Mouse (Mus musculus): Measurements from ENCODE around the gene Phospho1. TPM values are rescaled to one million over a fixed set of nuclear protein-coding genes. Genes with fewer than 3 reads are reported as not detected.

Phospho1 gene
- polyA plus RNA-seq, 1 experiment from 2014 or later = not detected

- peaks cover 27% of the 10 kb centered on the region for H3K4me1 ChIP-seq
- no peak overlapping the region for H3K4me3 ChIP-seq
- H3K27me3 ChIP-seq (ENCODE audit: poor library complexity, severe bottlenecking) = peaks cover 76% of the 10 kb centered on the region
- H3K27ac ChIP-seq = no peak overlapping the region
- WGBS = 74% methylated on average over 8 of the region's 8 CpGs
- no peaks in the 10 kb centered on the region for H3K36me3 ChIP-seq (replicated peaks)
- no peak for DNase-seq (ENCODE audit: extremely low spot score, low spot score)
- no peaks in the 10 kb centered on the region for H3K9me3 ChIP-seq
Observed at GRCm38 (mm10) chr11:95838999-95839868, 14.9 kb downstream of the Phospho1 start.

GRCm38 (mm10) chr11:95840694-95841497 lies 16.6 kb downstream of the Phospho1 start:
- 0 out of 2 replicates have a peak overlapping the region, but pooled peaks have one; percentile 56 for H3K27ac ChIP-seq
- H3K36me3 ChIP-seq (replicated peaks) = no peaks in the 10 kb centered on the region
- 72% methylated on average over 5 of the region's 5 CpGs for WGBS

GRCm38 (mm10) chr11:95841498-95841830 lies 17.2 kb downstream of the Phospho1 start:
- no peak for DNase-seq (ENCODE audit: extremely low spot score, low spot score)

More at GRCm38 (mm10) chr11:95840694-95841497, 16.6 kb downstream of the Phospho1 start:
- Histone ChIP-seq H3K4me1 (peaks cover 10% of the 10 kb centered on the region), H3K27me3 (ENCODE audit: poor library complexity, severe bottlenecking) (peaks cover 60% of the 10 kb centered on the region), H3K4me3 (peak overlapping the region; percentile 10), H3K9me3 (no peaks in the 10 kb centered on the region)
- DNase-seq (ENCODE audit: extremely low spot score, low spot score) = no peak

GRCm38 (mm10) chr11:95842074-95842681 lies 17.9 kb downstream of the Phospho1 start, which contains the start of gene Abi3:
TSS of gene Abi3 (minus strand) at chr11:95842476.
- no peaks in the 10 kb centered on the region for H3K36me3 ChIP-seq (replicated peaks)
- no peaks in the 10 kb centered on the region for H3K9me3 ChIP-seq
- H3K27ac ChIP-seq = peak within 1 kb of the TSS; percentile 56
- H3K27me3 ChIP-seq (ENCODE audit: poor library complexity, severe bottlenecking) = peaks cover 47% of the 10 kb centered on the region
- no peak for DNase-seq (ENCODE audit: extremely low spot score, low spot score)
- WGBS = 15% methylated on average over 11 of the region's 11 CpGs
- peak within 1 kb of the TSS; percentile 10 for H3K4me3 ChIP-seq
- H3K4me1 ChIP-seq = peaks cover 9% of the 10 kb centered on the region

More at GRCm38 (mm10) chr11:95841498-95841830, 17.2 kb downstream of the Phospho1 start:
- peak overlapping the region; percentile 56; the same call in 1 of the 2 replicates for H3K27ac ChIP-seq
- H3K27me3 ChIP-seq (ENCODE audit: poor library complexity, severe bottlenecking) = peaks cover 54% of the 10 kb centered on the region
- H3K4me3 ChIP-seq = peak overlapping the region; percentile 10
- WGBS = 62% methylated on average over 10 of the region's 10 CpGs
- H3K4me1 ChIP-seq = peaks cover 9% of the 10 kb centered on the region
- H3K36me3 ChIP-seq (replicated peaks) = no peaks in the 10 kb centered on the region
- H3K9me3 ChIP-seq = no peaks in the 10 kb centered on the region

GRCm38 (mm10) chr11:95842953-95843352 lies 18.7 kb downstream of the Phospho1 start:
- WGBS = 76% methylated on average over 5 of the region's 5 CpGs
- Histone ChIP-seq H3K4me3 (no peak overlapping the region), H3K4me1 (peaks cover 9% of the 10 kb centered on the region), H3K27ac (0 out of 2 replicates have a peak overlapping the region, but pooled peaks have one; percentile 8), H3K27me3 (ENCODE audit: poor library complexity, severe bottlenecking) (peaks cover 42% of the 10 kb centered on the region), H3K9me3 (no peaks in the 10 kb centered on the region), H3K36me3 (replicated peaks) (no peaks in the 10 kb centered on the region)
- DNase-seq (ENCODE audit: extremely low spot score, low spot score) = no peak

GRCm38 (mm10) chr11:95843421-95843950 lies 19.2 kb downstream of the Phospho1 start:
- Histone ChIP-seq H3K4me1 (peaks cover 9% of the 10 kb centered on the region), H3K36me3 (replicated peaks) (no peaks in the 10 kb centered on the region), H3K27ac (0 out of 2 replicates have a peak overlapping the region, but pooled peaks have one; percentile 8), H3K27me3 (ENCODE audit: poor library complexity, severe bottlenecking) (peaks cover 42% of the 10 kb centered on the region), H3K9me3 (no peaks in the 10 kb centered on the region), H3K4me3 (no peak overlapping the region)
- DNase-seq (ENCODE audit: extremely low spot score, low spot score) = no peak
- WGBS = 67% methylated on average over 6 of the region's 6 CpGs

GRCm38 (mm10) chr11:95844935-95845334 lies 20.6 kb downstream of the Phospho1 start:
- H3K9me3 ChIP-seq = no peaks in the 10 kb centered on the region
- H3K27ac ChIP-seq = no peak overlapping the region
- H3K36me3 ChIP-seq (replicated peaks) = no peaks in the 10 kb centered on the region
- no peak for DNase-seq (ENCODE audit: extremely low spot score, low spot score)
- H3K27me3 ChIP-seq (ENCODE audit: poor library complexity, severe bottlenecking) = peaks cover 36% of the 10 kb centered on the region
- 73% methylated on average over 4 of the region's 4 CpGs for WGBS
- no peak overlapping the region for H3K4me3 ChIP-seq
- H3K4me1 ChIP-seq = peaks cover 9% of the 10 kb centered on the region

- no peaks in the 10 kb centered on the region for H3K27me3 ChIP-seq (ENCODE audit: poor library complexity, severe bottlenecking)
- no peak for DNase-seq (ENCODE audit: extremely low spot score, low spot score)
- H3K36me3 ChIP-seq (replicated peaks) = no peaks in the 10 kb centered on the region
- 82% methylated on average over 2 of the region's 2 CpGs for WGBS
- H3K9me3 ChIP-seq = peaks cover 4% of the 10 kb centered on the region; the same call in 1 of the 2 replicates
- H3K4me3 ChIP-seq = no peak overlapping the region
- H3K4me1 ChIP-seq = no peaks in the 10 kb centered on the region
- no peak overlapping the region for H3K27ac ChIP-seq
Observed at GRCm38 (mm10) chr11:95850898-95851297, 26.6 kb downstream of the Phospho1 start.

GRCm38 (mm10) chr11:95853684-95854083 lies 29.4 kb downstream of the Phospho1 start:
- H3K27me3 ChIP-seq (ENCODE audit: poor library complexity, severe bottlenecking) = no peaks in the 10 kb centered on the region
- 66% methylated on average over 5 of the region's 5 CpGs for WGBS
- no peak overlapping the region for H3K4me3 ChIP-seq
- H3K36me3 ChIP-seq (replicated peaks) = no peaks in the 10 kb centered on the region
- DNase-seq (ENCODE audit: extremely low spot score, low spot score) = no peak
- H3K27ac ChIP-seq = no peak overlapping the region
- peaks cover 11% of the 10 kb centered on the region for H3K4me1 ChIP-seq
- H3K9me3 ChIP-seq = peaks cover 4% of the 10 kb centered on the region; the same call in 1 of the 2 replicates

GRCm38 (mm10) chr11:95857306-95857705 lies 33.0 kb downstream of the Phospho1 start:
- H3K36me3 ChIP-seq (replicated peaks) = no peaks in the 10 kb centered on the region

GRCm38 (mm10) chr11:95857716-95858527 lies 33.6 kb downstream of the Phospho1 start:
- Histone ChIP-seq H3K27ac (peak overlapping the region; percentile 91), H3K4me1 (peaks cover 23% of the 10 kb centered on the region), H3K27me3 (ENCODE audit: poor library complexity, severe bottlenecking) (no peaks in the 10 kb centered on the region), H3K36me3 (replicated peaks) (no peaks in the 10 kb centered on the region), H3K4me3 (peak overlapping the region; percentile 79), H3K9me3 (peaks cover 4% of the 10 kb centered on the region; the same call in 1 of the 2 replicates)
- no peak for DNase-seq (ENCODE audit: extremely low spot score, low spot score)
- 22% methylated on average over 21 of the region's 21 CpGs for WGBS

More at GRCm38 (mm10) chr11:95857306-95857705, 33.0 kb downstream of the Phospho1 start:
- no peak overlapping the region for H3K27ac ChIP-seq
- no peaks in the 10 kb centered on the region for H3K27me3 ChIP-seq (ENCODE audit: poor library complexity, severe bottlenecking)
- peaks cover 4% of the 10 kb centered on the region; the same call in 1 of the 2 replicates for H3K9me3 ChIP-seq
- H3K4me1 ChIP-seq = peaks cover 23% of the 10 kb centered on the region
- H3K4me3 ChIP-seq = peak overlapping the region; percentile 79; the same call in 1 of the 2 replicates
- no peak for DNase-seq (ENCODE audit: extremely low spot score, low spot score)
- 81% methylated on average over 4 of the region's 4 CpGs for WGBS

Data from forebrain, embryonic 10.5 days (tissue).